Mouse (Mus musculus): ENCODE measurements at regions not wholly inside any gene's neighbourhood (a gene's known extent, or its start where the extent isn't known, plus 50 kb on each side); places are given as distances from the start of the nearest gene placed in this dataset.
A peak's percentile ranks its signal among the peaks of the same experiment; 100 is the strongest.

DNA sequence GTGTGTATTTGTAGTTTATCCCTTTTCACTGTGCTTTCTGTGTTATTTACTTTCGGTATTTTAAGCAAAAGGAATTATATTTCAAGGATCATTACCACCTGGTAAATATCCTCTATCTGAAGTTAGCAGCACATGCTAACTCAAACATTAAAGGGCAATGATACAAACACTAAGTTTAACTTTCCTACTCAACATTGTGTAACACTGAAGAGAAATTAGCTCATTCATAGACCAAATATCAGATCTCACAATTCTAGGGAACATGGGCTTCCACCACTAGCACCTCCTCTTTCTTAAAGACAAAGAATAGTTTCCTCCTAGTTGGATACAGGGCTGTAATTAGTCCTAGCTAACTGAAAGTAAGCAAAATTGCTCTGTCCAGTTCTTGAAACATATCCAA, 377.4 kb downstream of the Kcnj2 start:
- no peak for DNase-seq (ENCODE audit: low read depth, low spot score)

DNA sequence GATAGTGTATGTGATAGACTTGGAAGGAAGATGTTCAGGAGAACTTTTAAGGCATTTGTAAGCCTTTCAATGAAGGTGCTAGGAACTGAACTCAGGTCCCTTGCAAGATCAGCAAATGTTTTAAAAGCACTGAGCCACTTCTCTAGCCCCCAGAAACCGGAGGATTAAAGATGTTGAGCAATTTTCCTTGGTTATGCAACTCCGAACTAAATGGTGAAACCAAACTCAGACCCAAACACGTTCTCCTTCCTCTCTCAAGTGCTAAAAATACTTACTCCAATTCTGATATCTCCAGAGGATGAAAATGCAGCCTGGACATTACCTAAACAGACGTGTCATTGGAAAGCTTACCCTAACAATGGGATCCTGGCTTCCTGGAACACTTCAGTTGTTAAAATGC, 378.8 kb downstream of the Kcnj2 start:
- no peak for DNase-seq (ENCODE audit: low read depth, low spot score)

DNA sequence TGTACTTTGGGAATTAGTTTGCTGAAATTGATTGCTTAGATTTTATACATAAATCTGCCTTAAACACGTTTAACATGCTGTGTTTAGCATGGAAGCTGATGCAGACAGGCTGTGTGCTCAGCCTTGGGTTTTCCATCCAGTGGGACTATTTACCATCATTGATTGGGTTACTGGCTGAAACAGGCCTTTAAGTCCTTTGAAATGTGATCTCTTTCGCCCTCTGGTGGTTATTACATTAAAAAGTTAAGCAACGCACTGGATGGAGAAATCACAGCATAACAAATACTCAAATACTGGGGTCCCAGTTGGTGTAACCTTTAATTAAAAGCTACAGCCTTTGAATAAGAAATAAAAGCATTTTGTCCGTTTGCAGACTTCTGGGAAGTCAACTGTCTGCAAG, 379.8 kb downstream of the Kcnj2 start:
- peak; percentile 43 for DNase-seq (ENCODE audit: low read depth, low spot score)

DNA sequence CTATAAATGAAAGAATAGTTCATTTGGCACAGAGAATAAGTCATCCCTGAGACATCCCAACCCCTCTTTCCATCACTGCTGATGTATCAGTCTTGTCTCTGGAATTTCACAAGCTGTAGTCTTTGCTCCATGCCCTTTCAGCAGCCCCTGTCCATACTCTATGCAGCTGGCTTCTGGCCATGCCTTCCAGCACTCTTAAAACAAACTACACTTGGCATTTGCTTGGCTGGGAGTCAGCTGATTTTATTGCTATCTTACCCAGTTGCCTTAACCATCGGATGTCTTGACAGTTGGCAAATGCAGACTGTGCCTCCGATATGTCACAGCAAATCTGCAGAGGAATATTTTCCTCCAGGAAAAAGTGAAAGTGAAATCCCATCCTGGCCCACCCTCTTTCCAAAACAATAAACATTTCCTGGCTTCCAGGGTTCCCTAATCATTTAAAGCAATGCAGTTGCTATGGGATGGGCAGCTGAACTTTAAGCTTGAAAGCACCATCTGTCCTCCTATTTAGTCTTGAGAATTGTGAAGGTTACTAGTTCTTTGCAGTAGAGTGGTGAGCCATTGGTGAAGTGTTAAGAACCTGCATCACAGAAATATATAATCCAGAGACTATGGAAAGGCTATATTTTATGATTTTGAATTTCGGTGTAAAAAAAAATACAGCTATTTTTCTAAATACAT, 385.0 kb downstream of the Kcnj2 start:
- DNase-seq (ENCODE audit: low read depth, low spot score) = no peak

DNA sequence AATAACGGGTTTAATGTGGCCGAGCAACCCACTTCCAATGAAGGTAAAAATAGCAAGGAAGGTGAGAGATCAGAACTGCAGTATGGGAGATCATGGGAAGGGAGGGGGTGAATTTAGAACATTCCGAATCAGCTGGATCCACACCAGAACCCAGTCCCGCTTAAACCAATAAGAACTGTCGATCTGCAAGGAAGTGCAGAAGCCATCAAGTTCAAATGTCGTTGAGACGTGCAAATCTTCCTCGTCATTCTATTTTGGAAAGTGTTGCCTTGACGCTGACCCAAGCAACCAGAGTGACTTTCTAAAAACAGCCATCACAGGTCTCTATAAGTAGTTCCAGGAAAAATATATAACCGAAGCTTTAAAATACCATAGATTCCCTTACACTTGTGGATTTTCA, 394.1 kb downstream of the Kcnj2 start:
- no peak for DNase-seq (ENCODE audit: low read depth, low spot score)

DNA sequence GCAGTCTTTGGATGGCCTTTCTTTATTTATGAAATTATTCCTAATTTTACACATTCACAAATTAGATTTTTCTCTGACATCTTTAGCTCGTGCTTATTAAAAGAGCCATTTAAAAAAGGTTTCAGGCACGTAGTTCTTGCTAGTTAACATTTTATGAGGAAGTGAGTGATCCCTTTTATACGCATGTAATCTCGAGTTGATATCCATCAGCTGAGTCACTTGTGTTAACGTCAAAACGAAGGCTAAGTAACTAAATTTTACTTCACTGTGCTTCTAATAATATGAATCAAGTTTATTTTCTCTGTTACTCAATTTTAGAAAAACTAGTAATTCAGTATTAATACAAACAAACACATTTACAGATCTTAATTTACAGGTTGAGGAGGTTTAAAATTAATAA, 419.0 kb downstream of the Kcnj2 start:
- DNase-seq (ENCODE audit: low read depth, low spot score) = no peak

DNA sequence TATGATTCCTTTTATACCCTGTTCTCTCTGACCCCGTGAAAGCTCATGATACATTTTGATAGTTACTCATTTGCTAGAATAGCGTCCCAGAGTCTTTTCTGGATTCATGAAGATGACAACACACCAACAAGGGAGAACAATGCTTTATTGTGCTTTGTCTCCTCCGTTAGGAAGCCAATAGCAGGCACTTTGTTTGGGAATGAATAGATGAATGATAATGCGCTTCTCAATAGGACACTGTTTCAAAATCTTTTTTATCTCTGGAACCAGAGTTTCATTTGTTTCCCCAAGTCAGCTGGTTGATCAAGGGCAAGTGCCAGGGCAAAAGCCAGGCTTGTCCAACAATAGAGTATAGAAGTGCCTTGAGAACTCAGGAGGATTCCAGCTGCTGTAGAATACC, 446.5 kb downstream of the Kcnj2 start:
- no peak for DNase-seq (ENCODE audit: low read depth, low spot score)

DNA sequence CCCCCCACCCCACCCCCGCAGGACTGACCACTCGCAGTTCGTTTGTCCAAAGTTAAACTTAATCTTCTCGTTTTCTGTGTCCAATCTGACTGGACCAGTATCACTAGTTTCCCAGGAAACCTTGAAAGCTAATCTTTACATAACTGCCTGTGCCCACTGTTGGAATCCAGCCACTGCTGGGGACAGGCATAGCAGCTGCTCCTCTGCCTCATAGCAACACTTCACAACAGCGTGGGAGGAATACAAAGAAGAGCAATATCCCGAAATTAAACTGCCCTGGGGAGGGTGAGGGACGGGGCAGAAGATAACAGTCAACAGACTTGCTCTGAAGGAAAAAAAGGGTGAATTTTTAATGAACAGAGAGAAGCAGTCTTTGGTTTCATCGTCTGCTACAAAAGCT, 456.8 kb downstream of the Kcnj2 start:
- DNase-seq (ENCODE audit: low read depth, low spot score) = no peak

DNA sequence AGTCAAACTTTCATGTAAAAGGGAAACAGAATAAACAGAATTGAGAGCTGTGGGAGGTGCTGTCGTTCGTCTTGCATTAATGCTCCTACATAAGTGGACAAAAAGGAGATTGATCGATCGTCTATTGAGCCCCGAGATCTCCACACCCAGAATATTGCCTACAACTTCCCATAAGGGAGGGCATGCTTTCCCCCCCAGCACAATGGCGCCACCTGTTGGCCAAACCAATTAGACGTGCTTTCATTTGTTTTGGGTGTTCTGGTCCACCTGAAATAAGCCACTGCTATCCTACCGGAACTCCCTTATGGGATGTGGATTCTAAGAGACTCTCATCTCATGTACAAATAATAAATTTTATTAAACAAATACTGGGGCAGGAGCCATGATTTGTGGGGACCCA, 457.5 kb downstream of the Kcnj2 start:
- no peak for DNase-seq (ENCODE audit: low read depth, low spot score)

DNA sequence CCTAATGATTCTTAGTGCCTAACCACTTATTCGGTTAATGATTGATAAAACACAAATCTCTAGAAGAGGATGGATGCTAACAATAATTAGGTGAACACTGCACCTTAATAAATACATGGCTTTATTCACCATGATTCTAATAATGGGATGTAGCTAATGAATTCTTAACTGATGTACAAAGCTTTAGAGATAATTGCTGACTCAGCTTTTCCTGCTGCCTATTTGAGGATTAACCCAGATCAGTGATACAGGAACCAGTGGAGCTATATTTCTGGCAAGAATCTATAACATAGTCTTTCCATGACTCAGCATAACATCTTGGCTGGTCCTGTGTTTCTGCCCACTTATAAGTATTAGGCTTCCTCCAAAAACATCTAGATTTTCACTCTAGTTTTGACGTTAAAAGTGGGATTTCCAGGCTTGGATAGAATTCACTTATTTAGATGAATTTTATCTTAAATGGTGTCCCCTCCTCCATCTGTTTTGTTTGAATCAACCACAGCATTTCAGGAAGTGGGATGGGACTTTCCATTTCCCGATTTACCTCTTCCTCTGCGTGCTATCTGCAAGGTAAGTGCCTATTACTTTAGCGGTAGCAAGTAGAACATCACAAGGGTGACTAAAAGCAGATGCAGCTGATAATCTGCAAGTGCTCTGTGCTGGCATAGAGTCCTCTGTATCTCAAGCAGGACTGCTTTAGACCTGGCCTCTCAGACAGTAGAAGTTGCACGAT, 460.2 kb downstream of the Kcnj2 start:
- DNase-seq (ENCODE audit: low read depth, low spot score) = no peak

DNA sequence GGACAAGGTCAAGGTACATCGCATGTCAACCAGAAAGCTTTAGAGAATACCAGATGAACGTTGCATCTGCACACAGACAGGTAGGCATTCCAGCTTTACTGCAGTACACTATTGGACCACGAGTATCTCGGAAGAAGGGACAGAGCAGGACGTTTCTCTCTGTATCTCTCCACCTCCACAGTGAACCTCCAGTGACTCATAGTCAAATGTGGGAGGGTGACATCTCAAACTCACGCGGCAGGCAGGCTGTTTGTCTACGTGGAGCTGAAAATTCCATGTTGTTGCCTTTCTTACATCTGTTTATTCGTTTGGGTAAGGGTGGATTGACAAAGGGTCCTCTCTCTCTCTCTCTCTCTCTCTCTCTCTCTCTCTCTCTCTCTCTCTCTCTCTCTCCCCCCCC, 463.6 kb downstream of the Kcnj2 start:
- no peak for DNase-seq (ENCODE audit: low read depth, low spot score)

DNA sequence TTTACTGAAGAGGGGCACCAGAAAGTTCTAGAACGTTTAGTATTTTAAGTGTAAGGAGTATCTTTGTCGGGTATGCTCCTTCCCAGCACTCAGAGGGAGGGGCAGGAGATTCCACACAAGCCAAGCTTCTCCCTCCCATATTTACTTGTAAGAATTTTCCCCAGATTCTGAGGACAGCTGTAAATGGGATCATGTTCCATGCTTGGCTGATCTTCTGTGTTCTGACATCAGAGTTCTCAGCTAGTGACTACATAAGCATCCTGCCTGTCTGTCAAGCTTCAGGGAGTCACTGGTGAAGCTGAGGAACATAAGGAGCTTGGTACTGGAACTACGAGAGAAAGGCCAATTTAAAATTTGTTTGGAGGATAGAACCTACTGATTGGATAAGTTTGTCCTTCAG, 464.9 kb downstream of the Kcnj2 start:
- no peak for DNase-seq (ENCODE audit: low read depth, low spot score)

DNA sequence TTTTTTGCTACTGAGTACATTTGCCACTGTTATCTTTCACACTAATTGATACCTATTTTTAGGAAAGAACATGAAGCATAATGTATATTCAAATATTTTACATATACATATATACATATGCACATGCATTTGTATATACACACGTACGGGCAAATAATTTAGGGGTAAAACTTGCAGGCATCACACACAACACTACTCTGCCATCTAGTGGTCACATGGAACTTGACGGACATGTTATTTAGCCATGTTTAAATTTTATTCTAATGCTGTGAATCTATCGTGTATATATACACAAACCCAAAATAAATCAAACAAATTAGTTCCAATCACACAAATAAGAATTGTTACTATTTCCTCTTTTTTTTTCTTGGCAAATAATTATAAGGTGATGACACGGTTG, 466.5 kb downstream of the Kcnj2 start:
- DNase-seq (ENCODE audit: low read depth, low spot score) = peak; percentile 34

DNA sequence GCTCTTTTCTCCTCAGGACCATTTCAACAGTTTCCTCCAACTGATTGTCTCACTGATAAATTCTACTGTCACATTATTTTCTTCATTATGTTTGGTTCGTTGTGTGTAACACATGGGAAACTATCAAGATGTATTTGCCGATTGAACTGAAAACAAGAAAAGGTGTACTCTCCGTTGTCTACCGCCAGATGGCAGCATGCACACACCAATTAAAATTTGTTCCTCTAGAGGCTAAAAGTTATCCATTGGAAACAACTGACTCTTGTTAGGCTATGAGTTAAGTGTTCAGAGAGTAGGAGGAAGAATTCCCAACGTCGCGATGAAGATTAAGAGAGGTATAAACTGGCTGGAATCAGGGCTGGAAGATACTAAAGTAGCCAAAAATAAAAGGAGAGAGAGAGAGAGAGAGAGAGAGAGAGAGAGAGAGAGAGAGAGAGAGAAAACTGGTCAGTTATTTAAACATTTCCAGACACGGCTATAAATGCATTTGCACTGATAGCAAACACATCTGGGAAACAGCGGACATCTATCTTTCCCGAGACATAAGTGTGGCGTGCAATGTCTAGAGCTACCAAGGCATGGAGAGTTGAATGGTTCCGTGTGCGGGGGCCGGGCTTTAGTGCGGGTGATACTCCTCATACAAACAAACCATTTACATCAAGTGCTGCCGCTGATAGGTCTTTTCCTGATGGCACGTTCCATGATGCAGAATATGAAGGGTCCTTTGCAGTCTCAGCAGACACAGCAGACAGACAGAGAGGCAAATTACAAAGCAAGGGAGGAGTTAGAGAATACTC, 470.3 kb downstream of the Kcnj2 start:
- peak; percentile 70 for DNase-seq (ENCODE audit: low read depth, low spot score)

DNA sequence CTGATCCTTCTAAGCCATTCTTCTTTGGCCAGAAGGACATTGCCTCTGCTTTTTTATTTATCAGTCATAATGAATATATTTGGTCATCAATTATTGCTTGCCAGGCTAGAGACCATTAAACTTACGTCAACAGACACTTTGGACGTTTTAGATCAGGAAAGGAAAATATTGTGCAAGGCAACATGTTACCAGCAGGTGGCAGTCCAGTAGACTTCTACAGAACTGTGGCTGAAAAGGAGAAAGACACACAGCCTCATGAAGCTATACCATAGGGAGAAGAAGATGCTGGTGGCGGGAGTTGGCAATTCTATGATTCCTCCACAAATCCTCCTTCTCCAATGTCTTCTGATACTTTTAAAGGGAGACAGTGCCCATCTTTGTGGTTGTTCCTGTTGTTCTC, 471.7 kb downstream of the Kcnj2 start:
- peak; percentile 53 for DNase-seq (ENCODE audit: low read depth, low spot score)

DNA sequence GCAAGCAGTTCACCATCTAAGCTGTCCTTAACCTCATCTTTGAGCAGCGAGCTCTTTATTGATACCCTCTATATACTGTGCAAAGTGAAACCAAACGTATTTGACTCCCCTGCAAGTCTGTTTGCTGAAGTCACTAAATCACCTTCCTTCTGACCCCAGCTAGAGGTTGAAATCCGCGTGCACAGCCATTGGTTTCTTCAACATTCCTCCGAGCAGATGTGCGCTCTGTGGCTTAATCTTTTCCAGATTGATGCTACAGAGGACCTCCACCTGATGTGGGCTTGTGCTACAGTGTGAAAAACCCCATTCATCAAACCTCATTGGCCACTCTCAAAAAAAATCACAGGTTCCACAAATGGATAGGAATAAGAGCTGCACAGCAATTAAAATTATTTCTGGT, 474.0 kb downstream of the Kcnj2 start:
- DNase-seq (ENCODE audit: low read depth, low spot score) = no peak

DNA sequence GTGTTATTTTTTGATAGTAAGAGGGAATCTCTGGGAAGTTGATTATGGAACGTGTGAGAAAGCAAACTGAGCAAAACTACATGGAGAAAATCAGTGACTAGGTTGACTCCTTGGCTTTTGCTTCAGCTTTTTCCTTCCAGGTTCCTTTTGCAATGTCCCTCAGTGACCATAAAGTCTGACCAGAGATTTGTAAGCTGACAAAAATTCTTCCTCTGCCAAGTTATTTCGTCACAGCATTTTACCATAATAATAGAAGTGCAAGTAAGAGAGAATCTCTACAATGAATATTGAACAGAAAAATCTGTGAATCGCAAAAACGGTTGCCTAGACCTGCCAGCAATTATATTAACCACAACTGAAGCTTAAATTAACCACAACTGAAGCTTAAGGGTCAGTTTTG, 479.3 kb downstream of the Kcnj2 start:
- DNase-seq (ENCODE audit: low read depth, low spot score) = no peak

DNA sequence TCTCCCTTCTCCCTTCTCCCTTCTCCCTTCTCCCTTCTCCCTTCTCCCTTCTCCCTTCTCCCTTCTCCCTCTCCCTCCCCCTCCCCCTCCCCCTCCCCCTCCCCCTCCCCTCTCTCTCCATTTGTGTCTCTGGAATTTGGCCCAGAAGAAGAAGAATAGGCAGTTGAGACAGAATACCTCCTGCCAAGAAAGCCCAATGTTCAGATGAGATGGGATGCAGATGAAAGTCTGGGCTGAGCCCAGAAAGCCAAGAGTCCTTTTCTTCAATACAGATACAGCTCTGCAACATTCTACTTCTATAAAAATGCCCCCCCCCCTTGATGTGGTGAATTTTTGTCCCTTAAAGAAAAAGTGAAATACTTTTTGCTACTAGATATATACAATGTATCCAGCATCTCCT, 489.2 kb downstream of the Kcnj2 start:
- no peak for DNase-seq (ENCODE audit: low read depth, low spot score)

DNA sequence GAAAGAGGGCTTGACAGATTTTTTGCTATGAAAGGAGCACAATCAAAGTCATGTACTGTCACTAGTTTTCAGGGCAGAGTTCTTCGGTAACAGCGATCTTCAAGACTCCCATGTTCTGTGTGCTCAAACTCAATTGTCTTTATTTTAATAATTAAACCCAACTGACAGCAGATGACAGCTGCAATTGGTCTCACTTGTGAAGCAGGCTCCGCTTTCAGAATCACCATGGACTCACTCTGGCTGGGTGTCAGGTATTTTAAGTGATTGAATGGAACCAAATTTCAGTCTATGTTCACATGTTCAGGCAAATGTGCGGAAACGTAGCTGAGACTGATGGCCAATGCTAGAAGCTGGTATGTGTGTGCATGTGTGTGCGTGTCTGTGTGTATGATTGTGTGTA, 489.7 kb downstream of the Kcnj2 start:
- DNase-seq (ENCODE audit: low read depth, low spot score) = no peak

DNA sequence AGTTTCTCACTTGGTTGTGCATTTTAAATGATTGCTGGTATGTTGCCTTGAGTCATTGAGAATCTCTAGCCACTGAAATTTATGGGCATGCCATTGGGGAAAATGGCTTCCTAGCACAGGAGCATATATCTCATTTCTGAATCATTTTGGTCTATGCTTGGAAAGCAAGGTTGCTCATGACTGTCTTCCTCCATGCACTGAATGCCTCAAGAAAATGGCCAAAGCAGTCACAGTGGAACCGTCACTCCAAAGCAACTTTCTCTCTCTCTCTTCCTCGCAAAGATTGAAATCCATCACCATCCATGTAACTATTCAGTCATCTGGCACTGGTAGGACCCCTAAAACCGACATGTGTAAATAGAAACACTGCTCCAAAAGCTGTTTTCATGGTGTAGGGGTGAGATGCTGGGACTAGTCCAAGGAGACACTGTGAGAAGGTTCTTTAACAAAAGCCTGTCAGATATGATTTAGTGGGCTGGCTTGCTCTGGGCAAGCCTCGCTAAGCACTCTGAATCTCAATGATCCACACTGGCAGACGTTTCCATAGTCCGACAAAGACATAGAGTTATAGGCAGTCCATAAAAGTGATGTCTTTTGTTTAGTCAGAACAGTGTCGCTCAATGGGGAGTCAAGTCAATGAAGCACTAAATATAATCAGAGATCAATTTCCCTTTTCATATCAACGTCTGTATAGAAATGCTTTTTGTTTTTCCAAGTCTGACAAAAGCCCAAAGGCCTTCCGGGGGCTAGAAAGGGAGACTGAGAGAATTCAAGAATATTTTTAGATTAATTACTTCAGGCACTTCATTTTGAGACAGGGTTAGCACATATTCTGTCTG, 492.6 kb downstream of the Kcnj2 start:
- DNase-seq (ENCODE audit: low read depth, low spot score) = no peak

DNA sequence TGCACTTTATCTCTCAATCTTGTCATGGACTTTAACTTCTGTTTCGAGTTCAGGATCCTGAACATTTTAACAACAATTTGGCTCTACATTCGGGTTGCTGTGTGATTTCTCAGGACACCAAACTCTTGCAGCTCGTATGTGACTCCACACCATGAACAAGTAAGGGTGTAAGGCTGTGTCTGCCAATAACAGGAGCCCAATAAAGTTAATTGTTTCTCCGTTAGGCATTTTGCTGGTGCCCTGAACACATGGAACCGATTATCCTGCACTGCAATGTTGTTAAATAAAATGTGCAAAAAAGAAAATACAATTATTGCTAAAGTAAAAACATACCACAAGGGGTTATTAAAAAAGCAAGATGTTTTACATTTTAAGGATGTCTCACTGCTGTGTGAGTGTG, 497.2 kb downstream of the Kcnj2 start:
- DNase-seq (ENCODE audit: low read depth, low spot score) = no peak

DNA sequence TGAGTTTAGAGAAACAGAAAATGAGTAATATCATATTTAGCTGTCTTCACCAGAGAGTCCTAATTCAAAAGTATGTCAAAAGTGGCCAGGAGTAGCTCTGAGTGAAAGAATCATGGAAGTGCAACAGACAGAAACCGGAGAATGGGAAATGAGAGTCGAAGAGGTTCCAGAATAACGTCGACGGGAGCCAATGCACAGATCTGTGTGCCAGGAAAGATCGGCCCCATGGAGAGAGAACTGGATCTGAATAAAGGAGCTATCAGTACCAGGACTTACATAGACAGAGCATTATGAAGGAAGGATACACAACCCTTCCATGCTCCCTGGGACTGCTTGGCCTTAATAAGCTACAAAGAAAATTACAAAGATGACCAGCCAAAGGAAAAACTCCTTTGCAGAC, 502.1 kb downstream of the Kcnj2 start:
- no peak for DNase-seq (ENCODE audit: low read depth, low spot score)

All from embryo, embryonic 11.5 days (tissue).